Mouse (Mus musculus) ES-Bruce4 (cell line): Measurements from ENCODE around the gene Cdh13. TPM values are rescaled to one million over a fixed set of nuclear protein-coding genes. Genes with fewer than 3 reads are reported as not detected.

Experiments
- H3K27ac ChIP-seq: 2 replicates; pipeline ENCODE4 v1.5.1; 2012; ENCODE audit warnings: low read length, inconsistent platforms; ENCODE audit not compliant: insufficient read depth
- H3K27me3 ChIP-seq: 2 replicates; pipeline ENCODE4 v1.6.1; 2012; ENCODE audit warnings: mild to moderate bottlenecking, low read length, inconsistent platforms; ENCODE audit not compliant: control insufficient read depth, poor library complexity, insufficient read depth, severe bottlenecking
- H3K36me3 ChIP-seq: 2 replicates; pipeline ENCODE4 v1.6.1; 2012; ENCODE audit warnings: inconsistent platforms, mild to moderate bottlenecking, low read length, moderate library complexity; ENCODE audit not compliant: control insufficient read depth, poor library complexity, insufficient read depth, severe bottlenecking
- H3K4me1 ChIP-seq: one replicate; pipeline ENCODE4 v1.8.1; 2011; ENCODE audit warnings: low read length; ENCODE audit not compliant: control insufficient read depth, insufficient read depth
- H3K4me3 ChIP-seq: 2 replicates; pipeline ENCODE4 v1.5.1; 2011; ENCODE audit warnings: low read depth, mild to moderate bottlenecking, low read length
- H3K9ac ChIP-seq: 2 replicates; pipeline ENCODE4 v1.6.1; 2012; ENCODE audit warnings: low read depth, mild to moderate bottlenecking, inconsistent platforms; ENCODE audit not compliant: poor library complexity, severe bottlenecking
- H3K9me3 ChIP-seq: replicated peaks from 2 replicates; pipeline ENCODE4 v1.6.1; 2012; ENCODE audit warnings: mild to moderate bottlenecking, low read length, inconsistent platforms; ENCODE audit not compliant: control insufficient read depth, poor library complexity, insufficient read depth, severe bottlenecking
- CTCF ChIP-seq: IDR thresholded peaks from one replicate; pipeline ENCODE4 v1.8.1; 2011; ENCODE audit warnings: low read depth, low read length
- EP300 ChIP-seq: IDR thresholded peaks from 2 replicates; pipeline ENCODE4 v1.6.1; 2011; ENCODE audit warnings: low read depth, low read length; ENCODE audit not compliant: insufficient read depth
- POLR2A ChIP-seq: IDR thresholded peaks from one replicate; pipeline ENCODE4 v1.8.1; 2011; ENCODE audit warnings: low read length; ENCODE audit not compliant: insufficient read depth
- polyA plus RNA-seq: library from polyadenylated mRNA; stranded (reverse); fragments of >200 nt; gene quantifications from 2 replicates; pipeline ENCODE4 v1.2.4, GENCODE M21; 2011; ENCODE audit warnings: low read depth; ENCODE audit not compliant: missing spikeins, insufficient read depth, insufficient read length

Cdh13 gene
- polyA plus RNA-seq, 1 experiment = 2.0 TPM

DNA sequence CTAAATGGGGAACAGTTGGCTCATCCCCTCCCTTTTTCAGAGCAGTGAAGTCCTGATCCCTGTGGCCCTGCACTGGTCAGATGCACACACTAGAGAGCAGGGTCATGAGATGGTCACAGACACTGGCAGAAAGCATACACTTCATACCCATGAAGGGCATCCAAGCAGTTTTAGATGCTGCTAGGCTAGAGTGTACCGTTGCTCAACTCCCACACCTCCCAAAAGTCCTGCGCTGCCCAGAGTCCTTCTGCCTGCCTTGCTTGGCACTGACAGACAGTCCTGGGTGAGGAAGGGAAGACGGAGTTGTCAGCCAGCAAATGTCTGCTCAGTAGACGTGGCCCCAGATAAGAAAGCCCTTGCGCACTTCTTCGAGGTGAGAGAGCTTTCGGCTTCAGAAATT is 33.6 kb upstream of the Cdh13 start:
- H3K4me1 ChIP-seq = no peaks in the 10 kb centered on the region
- H3K36me3 ChIP-seq = no peaks in the 10 kb centered on the region
- peaks cover 4% of the 10 kb centered on the region; the same call in 1 of the 2 replicates for H3K9me3 ChIP-seq
- H3K4me3 ChIP-seq = no peak overlapping the region
- TF ChIP-seq EP300 (no peak), CTCF (no peak), POLR2A (no peak)
- H3K27ac ChIP-seq = no peak overlapping the region
- H3K27me3 ChIP-seq = no peaks in the 10 kb centered on the region
- H3K9ac ChIP-seq = no peak overlapping the region

DNA sequence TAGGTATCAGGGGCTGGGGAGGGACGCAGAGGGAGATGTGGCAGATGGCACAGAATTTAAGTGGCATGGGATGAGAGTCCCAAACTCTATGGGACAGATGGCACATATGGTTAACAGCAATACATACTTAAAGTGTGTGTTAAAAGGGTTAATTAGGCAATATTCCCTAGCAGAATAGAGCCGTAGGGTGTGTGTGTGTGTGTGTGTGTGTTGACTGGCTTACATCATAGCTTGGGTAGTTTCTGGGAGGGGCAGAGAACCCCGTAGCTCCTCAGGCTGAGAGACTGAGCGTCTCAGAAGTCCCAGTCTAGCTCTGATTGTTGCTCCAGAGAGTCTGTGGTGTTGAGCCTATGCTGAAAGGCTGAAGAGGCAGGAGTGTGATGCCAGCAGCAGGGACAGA is 20.4 kb upstream of the Cdh13 start:
- Histone ChIP-seq H3K36me3 (no peaks in the 10 kb centered on the region), H3K4me1 (no peaks in the 10 kb centered on the region), H3K4me3 (no peak overlapping the region), H3K9ac (no peak overlapping the region), H3K27ac (no peak overlapping the region), H3K9me3 (no peaks in the 10 kb centered on the region), H3K27me3 (no peaks in the 10 kb centered on the region)
- no peak for TF ChIP-seq EP300
- TF ChIP-seq POLR2A = no peak
- no peak for TF ChIP-seq CTCF

DNA sequence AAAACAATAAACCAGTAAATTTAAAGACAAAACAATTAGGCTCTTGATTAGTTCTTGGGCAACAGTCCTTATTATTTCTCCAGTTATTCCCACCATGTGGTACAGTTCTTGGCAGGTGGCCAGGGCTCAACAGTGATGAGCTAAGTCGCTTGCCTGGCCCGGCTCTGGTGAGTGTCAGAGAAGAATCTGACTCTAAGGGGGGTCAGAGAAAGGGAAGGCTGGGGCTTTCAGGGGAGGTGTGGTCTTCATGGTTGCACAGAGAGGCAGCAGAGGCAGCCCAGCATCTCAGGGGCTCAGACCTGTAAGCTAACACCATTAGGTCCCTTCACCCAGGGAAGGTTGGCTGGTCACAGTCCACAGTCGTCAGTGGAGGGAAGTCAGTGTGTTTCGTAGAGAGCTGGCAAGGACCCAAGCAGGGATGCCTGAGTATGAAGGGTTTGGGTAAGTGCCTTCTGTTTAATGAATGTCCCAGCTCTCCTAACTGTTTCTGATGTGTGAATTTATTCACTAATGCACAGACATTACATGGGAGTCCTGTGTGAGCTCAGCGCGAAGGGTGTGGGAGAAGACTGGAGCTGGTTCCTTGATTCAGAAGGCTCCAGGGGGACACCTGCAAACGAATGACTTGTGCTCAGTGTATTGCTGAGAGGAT is 12.7 kb upstream of the Cdh13 start:
- no peak for TF ChIP-seq POLR2A
- no peak for TF ChIP-seq EP300
- TF ChIP-seq CTCF = no peak
- H3K9me3 ChIP-seq = no peaks in the 10 kb centered on the region
- no peak overlapping the region for H3K27ac ChIP-seq
- H3K36me3 ChIP-seq = no peaks in the 10 kb centered on the region
- no peak overlapping the region for H3K4me3 ChIP-seq
- no peak overlapping the region for H3K9ac ChIP-seq
- no peaks in the 10 kb centered on the region for H3K27me3 ChIP-seq
- no peaks in the 10 kb centered on the region for H3K4me1 ChIP-seq

DNA sequence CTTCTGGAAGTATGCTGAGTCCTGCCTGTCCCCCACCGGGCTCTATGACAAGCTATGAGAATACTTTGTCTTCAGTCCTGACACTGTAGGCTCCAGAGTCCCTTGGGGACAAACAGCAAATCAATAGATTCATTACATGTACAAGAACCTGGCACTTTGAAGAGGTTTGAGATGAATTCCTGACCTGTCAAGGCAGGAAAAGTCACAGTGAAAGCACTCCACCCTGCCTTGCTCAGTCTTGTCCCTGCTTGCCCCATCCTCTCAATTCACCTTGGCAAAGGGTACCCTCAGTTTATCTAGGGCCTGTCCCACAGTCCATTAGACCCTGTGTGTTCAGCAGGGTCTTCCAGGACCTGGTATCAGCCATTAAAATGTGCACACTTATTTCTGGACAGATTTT is 11.0 kb upstream of the Cdh13 start:
- H3K9me3 ChIP-seq = no peaks in the 10 kb centered on the region
- no peak overlapping the region for H3K9ac ChIP-seq
- no peaks in the 10 kb centered on the region for H3K27me3 ChIP-seq
- H3K4me3 ChIP-seq = no peak overlapping the region
- no peak overlapping the region for H3K27ac ChIP-seq
- no peaks in the 10 kb centered on the region for H3K36me3 ChIP-seq
- H3K4me1 ChIP-seq = no peaks in the 10 kb centered on the region
- TF ChIP-seq POLR2A = no peak
- no peak for TF ChIP-seq EP300
- no peak for TF ChIP-seq CTCF

DNA sequence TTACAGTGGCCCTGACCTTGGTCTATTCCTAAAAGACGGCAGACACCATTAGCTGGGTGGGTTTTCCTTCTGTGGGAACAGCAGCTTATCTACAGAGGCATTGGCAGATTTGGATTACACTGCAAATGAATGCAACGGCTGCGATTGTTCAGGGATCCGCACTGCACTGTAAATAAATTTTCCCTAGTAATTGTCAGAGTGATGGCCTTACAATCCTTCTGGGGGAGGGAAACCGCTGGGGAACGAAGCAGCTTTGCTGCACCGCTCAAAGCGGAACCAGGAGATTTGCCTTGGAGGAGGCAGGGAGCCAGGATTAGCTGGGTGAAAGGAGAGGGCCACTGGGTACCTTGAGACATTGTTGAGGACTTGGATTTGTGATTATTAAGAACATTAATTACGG is 9.3 kb upstream of the Cdh13 start:
- Histone ChIP-seq H3K27ac (no peak overlapping the region), H3K4me3 (no peak overlapping the region), H3K9ac (no peak overlapping the region), H3K9me3 (no peaks in the 10 kb centered on the region), H3K27me3 (no peaks in the 10 kb centered on the region; the same call in 1 of the 2 replicates), H3K4me1 (no peaks in the 10 kb centered on the region), H3K36me3 (no peaks in the 10 kb centered on the region)
- TF ChIP-seq EP300 (no peak), CTCF (no peak), POLR2A (no peak)

- Histone ChIP-seq H3K4me3 (no peak overlapping the region), H3K9me3 (no peaks in the 10 kb centered on the region), H3K4me1 (no peaks in the 10 kb centered on the region), H3K27ac (no peak overlapping the region), H3K9ac (no peak overlapping the region), H3K27me3 (no peaks in the 10 kb centered on the region; the same call in 1 of the 2 replicates), H3K36me3 (no peaks in the 10 kb centered on the region)
- TF ChIP-seq POLR2A = no peak
- peak; percentile 86 for TF ChIP-seq CTCF
Observed at GRCm38 (mm10) chr8:118274688-118275087, 8.8 kb upstream of the Cdh13 start.
